Mouse (Mus musculus) liver, embryonic 14.5 days (tissue): ENCODE results near the gene Agbl4.

Experiments used
- CTCF ChIP-seq: IDR thresholded peaks from 2 replicates; pipeline ENCODE4 v1.5.1; 2016; ENCODE audit warnings: antibody characterized with exemption, low read depth, control low read depth
- EP300 ChIP-seq: IDR thresholded peaks from 2 replicates; pipeline ENCODE4 v1.6.1; 2016; ENCODE audit warnings: antibody characterized with exemption, low read depth

DNA sequence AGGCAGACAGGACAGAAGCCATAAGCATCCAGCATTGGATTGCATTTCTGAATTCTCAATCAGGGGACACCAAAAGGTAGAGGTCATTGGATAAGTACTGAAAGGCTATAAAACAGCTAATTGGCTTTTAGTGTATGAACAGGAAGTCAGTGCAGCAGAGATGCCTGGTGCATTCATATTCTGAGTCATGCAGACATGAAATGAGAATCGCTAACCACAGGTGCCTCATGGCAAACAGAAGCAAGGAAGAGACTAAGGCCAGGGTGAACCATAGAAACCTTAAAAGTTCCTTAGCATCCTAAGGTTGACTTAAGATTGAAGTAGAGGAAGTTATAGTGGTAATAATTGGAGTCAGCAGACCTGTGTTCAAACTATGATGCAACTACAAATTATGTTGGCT, 687.9 kb downstream of the Agbl4 start:
- TF ChIP-seq EP300 = no peak
- no peak for TF ChIP-seq CTCF
